Mouse (Mus musculus) lung, postnatal 0 days (tissue): ENCODE measurements around the gene Sgtb. TPM values are rescaled to one million over a fixed set of nuclear protein-coding genes. Genes with fewer than 3 reads are reported as not detected.

ENCODE experiments used
- ATAC-seq: fragments of 200-750 bp; cut with Nextera tagmentation; 2 replicates; pipeline ENCODE4 v1.8.0; 2017; ENCODE audit warnings: moderate library complexity
- DNase-seq: peaks from one replicate; pipeline ENCODE4 v3.0.0-alpha.2; 2016; ENCODE audit warnings: low spot score
- H3K27ac ChIP-seq: fragments of 300-500 bp; sonication (generic); 2 replicates; pipeline ENCODE4 v1.5.1; 2014; ENCODE audit warnings: antibody characterized with exemption, mild to moderate bottlenecking, low read length, mixed read lengths
- H3K27me3 ChIP-seq: fragments of 300-500 bp; sonication (generic); replicated peaks from 2 replicates; pipeline ENCODE4 v1.6.1; 2014; ENCODE audit warnings: low read length, mixed read lengths; ENCODE audit not compliant: insufficient read depth
- H3K36me3 ChIP-seq: fragments of 300-500 bp; sonication (generic); 2 replicates; pipeline ENCODE4 v1.6.1; 2014; ENCODE audit warnings: low read length, mixed read lengths; ENCODE audit not compliant: insufficient read depth
- H3K4me1 ChIP-seq: fragments of 300-500 bp; sonication (generic); 2 replicates; pipeline ENCODE4 v1.6.1; 2014; ENCODE audit warnings: antibody characterized with exemption, low read depth, low read length, mixed read lengths; ENCODE audit not compliant: insufficient read depth
- H3K4me2 ChIP-seq: fragments of 300-500 bp; sonication (generic); replicated peaks from 2 replicates; pipeline ENCODE4 v1.6.1; 2014; ENCODE audit warnings: low read depth, mild to moderate bottlenecking, low read length, moderate library complexity, mixed read lengths
- H3K4me3 ChIP-seq: fragments of 300-500 bp; sonication (generic); 2 replicates; pipeline ENCODE4 v1.5.1; 2014; ENCODE audit warnings: low read depth, low read length
- H3K9ac ChIP-seq: fragments of 300-500 bp; sonication (generic); replicated peaks from 2 replicates; pipeline ENCODE4 v1.6.1; 2014; ENCODE audit warnings: low read depth, mild to moderate bottlenecking
- H3K9me3 ChIP-seq: fragments of 300-500 bp; sonication (generic); 2 replicates; pipeline ENCODE4 v1.6.1; 2016; ENCODE audit warnings: low read length, mixed read lengths
- CTCF ChIP-seq: IDR thresholded peaks from 2 replicates; pipeline ENCODE4 v1.5.1; 2016; ENCODE audit warnings: antibody characterized with exemption, mild to moderate bottlenecking
- EP300 ChIP-seq: IDR thresholded peaks from 2 replicates; pipeline ENCODE4 v1.6.1; 2016; ENCODE audit warnings: antibody characterized with exemption, mild to moderate bottlenecking, control low read depth
- WGBS: fragments of 180-500 bp; shearing (Covaris S2); extraction: QIAGEN DNeasy Blood & Tissue Kit; methylation state at CpG from one replicate; pipeline ENCODE4 v1.1.7; 2014; 5-methylcytosine and 5-hydroxymethylcytosine counted together
- polyA plus RNA-seq: library from polyadenylated mRNA; unstranded; fragments of >200 nt; fragmentation: Nextera tagmentation; extraction: Ambion mirVana; gene quantifications from 2 replicates; pipeline ENCODE4 v1.2.1, GENCODE M21; 2015

Sgtb gene
- polyA plus RNA-seq, 1 experiment from 2014 or later: 5.5 TPM

DNA sequence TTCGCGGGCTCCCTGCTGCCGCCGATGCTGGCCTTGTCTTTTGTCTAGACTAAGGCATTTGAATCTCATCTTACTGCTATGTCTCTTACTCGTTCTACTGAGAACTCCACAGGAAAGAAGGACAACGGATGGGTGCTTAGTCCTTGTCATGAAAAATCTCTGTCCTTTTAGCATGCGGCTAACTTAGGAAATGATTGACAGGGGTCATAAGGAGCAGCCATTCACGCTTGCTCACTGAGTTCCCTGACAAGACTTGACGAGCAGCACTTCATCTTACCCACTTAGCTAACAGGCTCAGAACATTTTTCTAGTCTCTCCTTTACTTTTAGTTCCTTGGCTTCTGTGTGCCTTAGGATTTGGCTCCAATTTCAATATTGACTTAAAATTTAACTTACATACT lies 35.3 kb downstream of the Sgtb start:
- Histone ChIP-seq H3K4me3 (no peak overlapping the region), H3K36me3 (peaks cover 30% of the 10 kb centered on the region; the same call in 1 of the 2 replicates), H3K4me2 (no peak overlapping the region), H3K27ac (no peak overlapping the region), H3K9me3 (no peaks in the 10 kb centered on the region), H3K9ac (no peak overlapping the region), H3K4me1 (no peaks in the 10 kb centered on the region), H3K27me3 (no peaks in the 10 kb centered on the region)
- WGBS: 77% methylated on average over 9 of the region's 9 CpGs
- ATAC-seq (no peak), DNase-seq (no peak)
- TF ChIP-seq CTCF (no peak), EP300 (no peak)

DNA sequence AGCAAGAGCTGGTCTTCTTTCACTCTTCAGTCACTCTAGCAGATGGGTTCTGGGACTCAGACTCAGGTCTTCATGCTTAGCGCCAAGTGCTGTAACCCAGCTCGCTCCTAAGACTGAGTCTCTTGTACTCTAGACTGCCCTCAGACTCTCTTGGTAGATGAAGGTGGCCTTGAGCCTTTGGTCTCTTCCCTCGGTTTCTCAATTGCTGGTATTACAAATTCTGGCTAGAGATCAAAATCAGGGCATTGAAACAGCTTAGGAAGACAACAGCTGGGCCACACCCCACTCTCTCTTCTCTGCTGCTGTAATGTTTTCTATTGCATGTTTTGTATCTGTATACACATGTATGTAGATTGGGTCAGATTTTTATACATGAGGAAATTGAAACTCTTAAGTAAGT lies 36.1 kb downstream of the Sgtb start:
- H3K27ac ChIP-seq: no peak overlapping the region
- peaks cover 30% of the 10 kb centered on the region; the same call in 1 of the 2 replicates for H3K36me3 ChIP-seq
- DNase-seq (no peak), ATAC-seq (no peak)
- no peaks in the 10 kb centered on the region for H3K4me1 ChIP-seq
- no peak overlapping the region for H3K9ac ChIP-seq
- 90% methylated on average over 3 of the region's 3 CpGs for WGBS
- H3K4me3 ChIP-seq: no peak overlapping the region
- TF ChIP-seq CTCF: no peak
- no peak for TF ChIP-seq EP300
- no peaks in the 10 kb centered on the region for H3K27me3 ChIP-seq
- H3K9me3 ChIP-seq: no peaks in the 10 kb centered on the region
- no peak overlapping the region for H3K4me2 ChIP-seq

DNA sequence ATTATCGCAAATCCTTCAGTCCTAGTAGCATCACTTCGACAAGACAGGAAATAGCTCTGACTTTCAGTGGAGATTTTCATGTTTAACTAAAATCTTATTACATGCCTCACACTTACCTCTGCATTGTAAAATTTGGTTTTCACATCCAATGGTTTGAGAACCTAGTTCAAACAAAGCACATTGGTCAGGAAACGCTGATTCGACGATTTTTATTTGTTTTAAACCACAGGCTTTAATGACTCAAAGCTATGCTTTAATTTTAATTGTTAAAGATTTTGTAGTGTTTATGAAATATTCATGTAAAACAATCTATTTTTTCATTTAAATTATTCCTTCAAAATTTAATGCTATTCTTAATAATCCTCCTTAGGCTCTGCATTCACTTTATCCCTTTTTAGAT lies 44.6 kb downstream of the Sgtb start:
- no peak overlapping the region for H3K4me3 ChIP-seq
- no peak for DNase-seq
- TF ChIP-seq CTCF: no peak
- TF ChIP-seq EP300: no peak
- no peak overlapping the region for H3K4me2 ChIP-seq
- no peaks in the 10 kb centered on the region for H3K9me3 ChIP-seq
- no peaks in the 10 kb centered on the region for H3K4me1 ChIP-seq
- ATAC-seq: no peak
- WGBS: 91% methylated on average over 5 of the region's 5 CpGs
- H3K36me3 ChIP-seq: no peaks in the 10 kb centered on the region
- no peak overlapping the region for H3K9ac ChIP-seq
- H3K27me3 ChIP-seq: no peaks in the 10 kb centered on the region
- H3K27ac ChIP-seq: no peak overlapping the region

DNA sequence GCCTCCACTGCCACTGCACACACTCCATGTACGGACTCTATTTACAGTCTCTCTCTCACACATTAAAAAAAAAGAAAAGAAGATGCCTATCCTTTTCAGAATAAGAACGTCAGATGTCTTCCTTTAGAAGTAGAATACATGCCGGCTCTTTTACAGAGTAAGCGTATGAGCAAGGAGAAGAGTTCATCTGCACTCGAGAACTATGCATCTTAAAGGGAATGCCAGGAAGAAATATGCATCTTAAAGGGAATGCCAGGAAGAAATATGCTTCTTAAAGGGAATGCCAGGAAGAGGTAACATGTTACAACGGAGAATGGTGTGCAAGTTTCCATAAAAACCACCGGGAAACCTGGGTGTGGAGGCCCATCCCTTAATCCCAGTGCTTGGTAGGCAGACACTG lies 45.6 kb downstream of the Sgtb start:
- H3K27ac ChIP-seq: no peak overlapping the region
- 88% methylated on average over 7 of the region's 7 CpGs for WGBS

DNA sequence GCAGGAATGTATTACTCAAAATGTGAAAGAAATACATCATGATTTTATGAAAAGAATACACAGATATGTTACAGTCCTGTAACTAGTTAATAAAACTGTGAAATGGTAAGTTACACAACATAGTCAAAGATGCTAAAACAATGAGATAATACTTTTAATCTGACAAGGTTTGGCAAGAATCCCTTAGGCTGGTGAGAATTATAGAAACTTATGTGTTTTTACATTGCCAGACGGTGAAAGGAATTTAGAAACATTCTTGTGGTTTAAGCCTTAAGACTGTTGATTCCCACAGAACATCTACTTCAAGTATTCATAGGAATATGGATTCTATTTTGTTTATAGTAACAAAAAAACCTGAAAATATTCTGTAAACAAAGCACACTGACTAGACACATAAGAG lies 46.1 kb downstream of the Sgtb start:
- 52% methylated on average over 1 of the region's 1 CpGs for WGBS
- H3K4me3 ChIP-seq: no peak overlapping the region
- H3K9ac ChIP-seq: no peak overlapping the region
- TF ChIP-seq CTCF: no peak
- no peak for TF ChIP-seq EP300
- H3K4me1 ChIP-seq: no peaks in the 10 kb centered on the region
- H3K27me3 ChIP-seq: no peaks in the 10 kb centered on the region
- H3K36me3 ChIP-seq: 0 out of 2 replicates have a peak, but pooled peaks cover 6% of the 10 kb centered on the region
- no peak for DNase-seq
- no peak overlapping the region for H3K27ac ChIP-seq
- no peaks in the 10 kb centered on the region for H3K9me3 ChIP-seq
- no peak for ATAC-seq
- H3K4me2 ChIP-seq: no peak overlapping the region

More for the DNA sequence above, 45.6 kb downstream of the Sgtb start:
- no peak overlapping the region for H3K4me3 ChIP-seq
- 0 out of 2 replicates have a peak, but pooled peaks cover 6% of the 10 kb centered on the region for H3K36me3 ChIP-seq
- H3K9me3 ChIP-seq: no peaks in the 10 kb centered on the region
- DNase-seq: no peak
- no peak overlapping the region for H3K4me2 ChIP-seq
- no peak for TF ChIP-seq CTCF
- no peak for TF ChIP-seq EP300
- ATAC-seq: no peak
- H3K27me3 ChIP-seq: no peaks in the 10 kb centered on the region
- no peaks in the 10 kb centered on the region for H3K4me1 ChIP-seq
- no peak overlapping the region for H3K9ac ChIP-seq

DNA sequence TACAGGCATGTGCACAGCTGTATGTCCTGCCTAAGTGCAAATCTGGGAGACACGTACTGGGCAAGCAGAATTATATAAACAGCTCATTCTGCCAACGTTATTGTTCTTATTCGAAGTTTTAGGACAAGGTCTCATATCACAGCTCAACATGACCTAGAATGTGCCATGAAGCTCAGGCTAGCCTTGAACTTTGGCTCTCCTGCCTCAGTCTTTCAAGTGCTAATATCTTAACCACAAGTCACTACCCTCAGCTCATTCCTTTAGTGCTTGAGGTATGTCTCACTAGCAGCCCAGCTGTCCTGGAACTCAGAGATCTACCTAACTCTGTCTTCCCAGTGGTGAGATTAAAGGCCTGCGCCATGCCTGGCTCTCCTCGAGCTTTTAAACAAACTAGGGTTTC lies 62.2 kb downstream of the Sgtb start:
- TF ChIP-seq CTCF (no peak), EP300 (no peak)
- no peak for DNase-seq
- no peak overlapping the region for H3K27ac ChIP-seq
- no peaks in the 10 kb centered on the region for H3K27me3 ChIP-seq
- no peak for ATAC-seq
- no peak overlapping the region for H3K9ac ChIP-seq
- H3K4me1 ChIP-seq: no peaks in the 10 kb centered on the region
- 0 out of 2 replicates have a peak, but pooled peaks cover 11% of the 10 kb centered on the region for H3K36me3 ChIP-seq
- H3K4me3 ChIP-seq: no peak overlapping the region
- no peak overlapping the region for H3K4me2 ChIP-seq
- WGBS: 80% methylated on average over 5 of the region's 5 CpGs
- H3K9me3 ChIP-seq: no peaks in the 10 kb centered on the region

DNA sequence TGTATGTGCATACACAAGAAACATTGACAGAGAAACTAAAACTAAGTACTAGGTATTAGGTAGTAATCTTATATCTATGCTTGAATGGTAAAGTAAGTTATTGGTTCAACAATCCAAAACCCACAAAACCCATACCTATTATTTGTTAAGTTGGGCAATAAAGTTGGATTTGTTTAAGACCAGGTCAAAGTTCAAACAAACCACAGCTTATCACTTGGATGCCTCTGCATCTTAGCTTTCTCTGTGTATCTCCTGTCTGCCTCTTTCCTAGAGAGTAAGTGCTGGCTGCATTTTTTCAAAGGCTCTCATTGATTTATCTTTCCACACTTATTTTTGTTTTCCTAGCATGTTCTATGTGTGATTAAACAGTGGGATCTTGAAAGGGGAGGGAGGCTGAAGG lies 63.0 kb downstream of the Sgtb start:
- ATAC-seq: no peak
- no peak for DNase-seq
- no peaks in the 10 kb centered on the region for H3K27me3 ChIP-seq
- no peak overlapping the region for H3K4me3 ChIP-seq
- H3K9ac ChIP-seq: no peak overlapping the region
- no peaks in the 10 kb centered on the region for H3K9me3 ChIP-seq
- TF ChIP-seq EP300 (no peak), CTCF (no peak)
- 0 out of 2 replicates have a peak, but pooled peaks cover 7% of the 10 kb centered on the region for H3K36me3 ChIP-seq
- no peak overlapping the region for H3K27ac ChIP-seq
- H3K4me2 ChIP-seq: no peak overlapping the region
- H3K4me1 ChIP-seq: no peaks in the 10 kb centered on the region
